9 mouse cellular contexts compared by ENCODE assay signal in genomic region chrX:95738253-95738652, GRCm38 (mm10). TPM values are rescaled to one million over a fixed set of nuclear protein-coding genes. Genes with fewer than 3 reads are reported as not detected.
DNase-seq lines count a peak whose midpoint lies in the region; ATAC-seq and TF ChIP-seq lines count a peak whose summit lies in the region.
"Had no signal": no experiment of that assay in that cellular context is flagged by ENCODE, and none has a peak within 500 bp of the region (broad histone marks: within the 10 kb centered on the region; RNA-seq: fewer than 3 reads in every experiment).

No protein-coding gene starts in this region.

- in situ Hi-C loops in Patski (cut with MboI; ENCODE audit: low pct_unique_long_range_greater_than_20kb): no loop called here

- no peak overlapping the region for H3K27ac ChIP-seq in hindbrain, embryonic 11.5 days (ENCODE audit: low read depth, low read length)
- H3K27ac ChIP-seq in hindbrain, embryonic 10.5 days: no peak overlapping the region
- H3K27ac ChIP-seq in midbrain, postnatal 0 days (ENCODE audit: low read depth, low read length): no peak overlapping the region
- H3K27ac ChIP-seq in midbrain, embryonic 13.5 days: no peak overlapping the region
- H3K27ac ChIP-seq: heart, embryonic 15.5 days; limb, embryonic 13.5 days had no signal

- H3K9ac ChIP-seq in hindbrain, embryonic 11.5 days (ENCODE audit: low read depth, low read length): no peak overlapping the region
- H3K9ac ChIP-seq in midbrain, postnatal 0 days (replicated peaks; ENCODE audit: low read length, poor library complexity, severe bottlenecking): no peak overlapping the region
- H3K9ac ChIP-seq in midbrain, embryonic 13.5 days (replicated peaks): no peak overlapping the region
- H3K9ac ChIP-seq: heart, embryonic 15.5 days; limb, embryonic 13.5 days had no signal

- H3K4me1 ChIP-seq in hindbrain, embryonic 11.5 days (replicated peaks; ENCODE audit: control insufficient read depth, insufficient read depth, low read length): no peaks in the 10 kb centered on the region
- H3K4me1 ChIP-seq in hindbrain, embryonic 10.5 days (replicated peaks): no peaks in the 10 kb centered on the region
- H3K4me1 ChIP-seq in midbrain, postnatal 0 days (ENCODE audit: insufficient read depth, low read length): no peaks in the 10 kb centered on the region
- no peaks in the 10 kb centered on the region for H3K4me1 ChIP-seq in midbrain, embryonic 13.5 days (replicated peaks)
- H3K4me1 ChIP-seq: heart, embryonic 15.5 days; limb, embryonic 13.5 days had no signal

- POLR2A ChIA-PET in Patski (lab: Charles Lee): no interaction called here

- CTCF ChIA-PET in Patski (lab: Charles Lee): interaction anchor here (1.0 to 1.2 kb wide), 3 partner anchors 11 to 283 kb away, joined by 3 to 4 read pairs (median 3); no protein-coding TSS in a partner anchor

- TF ChIP-seq CTCF in midbrain, postnatal 0 days (IDR thresholded peaks at IDR 0.05): peak; percentile 45
- peak; percentile 52 for TF ChIP-seq CTCF in Patski (IDR thresholded peaks at IDR 0.05)

- H3K4me2 ChIP-seq in hindbrain, embryonic 11.5 days (replicated peaks; ENCODE audit: low read depth, low read length): no peak overlapping the region
- H3K4me2 ChIP-seq in midbrain, postnatal 0 days (ENCODE audit: low read depth, low read length, poor library complexity, severe bottlenecking): no peak overlapping the region
- H3K4me2 ChIP-seq in midbrain, embryonic 13.5 days (replicated peaks): no peak overlapping the region
- H3K4me2 ChIP-seq: heart, embryonic 15.5 days; limb, embryonic 13.5 days had no signal

- no peaks in the 10 kb centered on the region for H3K27me3 ChIP-seq in hindbrain, embryonic 11.5 days (ENCODE audit: control insufficient read depth, insufficient read depth, low read length)
- H3K27me3 ChIP-seq in hindbrain, embryonic 10.5 days (ENCODE audit: insufficient read depth, poor library complexity, severe bottlenecking): no peaks in the 10 kb centered on the region
- no peaks in the 10 kb centered on the region for H3K27me3 ChIP-seq in midbrain, postnatal 0 days (ENCODE audit: insufficient read depth, low read length)
- H3K27me3 ChIP-seq in midbrain, embryonic 13.5 days: no peaks in the 10 kb centered on the region
- H3K27me3 ChIP-seq in Patski: peaks cover 11% of the 10 kb centered on the region
- H3K27me3 ChIP-seq: heart, embryonic 15.5 days; limb, embryonic 13.5 days had no signal

- H3K36me3 ChIP-seq in hindbrain, embryonic 11.5 days (ENCODE audit: control insufficient read depth, insufficient read depth, low read length): no peaks in the 10 kb centered on the region
- H3K36me3 ChIP-seq in hindbrain, embryonic 10.5 days: no peaks in the 10 kb centered on the region
- no peaks in the 10 kb centered on the region for H3K36me3 ChIP-seq in midbrain, postnatal 0 days (ENCODE audit: insufficient read depth, low read length)
- H3K36me3 ChIP-seq in midbrain, embryonic 13.5 days: no peaks in the 10 kb centered on the region
- H3K36me3 ChIP-seq: heart, embryonic 15.5 days; limb, embryonic 13.5 days had no signal

- peak; percentile 21 for DNase-seq in hindbrain, embryonic 11.5 days (ENCODE audit: low spot score)
- no peak for DNase-seq in hindbrain, embryonic 10.5 days (ENCODE audit: low spot score)
- DNase-seq in midbrain, postnatal 0 days (ENCODE audit: low spot score): no peak
- no peak for DNase-seq in Patski (ENCODE audit: low read depth, low spot score)
- peak; percentile 32 for DNase-seq in retina, embryonic 14.5 days (ENCODE audit: low spot score)
- no peak for DNase-seq in layer of hippocampus, postnatal 36 days

- no peak overlapping the region for H3K4me3 ChIP-seq in hindbrain, embryonic 11.5 days (ENCODE audit: low read depth, low read length)
- no peak overlapping the region for H3K4me3 ChIP-seq in hindbrain, embryonic 10.5 days
- no peak overlapping the region for H3K4me3 ChIP-seq in midbrain, postnatal 0 days (ENCODE audit: low read depth, low read length)
- H3K4me3 ChIP-seq in midbrain, embryonic 13.5 days (replicated peaks): no peak overlapping the region
- H3K4me3 ChIP-seq: heart, embryonic 15.5 days; limb, embryonic 13.5 days had no signal

- ATAC-seq in hindbrain, embryonic 11.5 days (ENCODE audit: low FRiP score): no peak
- no peak for ATAC-seq in midbrain, postnatal 0 days (ENCODE audit: low FRiP score)
- no peak for ATAC-seq in midbrain, embryonic 13.5 days
- no peak for ATAC-seq in Patski

- no peaks in the 10 kb centered on the region for H3K9me3 ChIP-seq in hindbrain, embryonic 11.5 days (ENCODE audit: control insufficient read depth, low read length)
- peaks cover 4% of the 10 kb centered on the region; the same call in 1 of the 2 replicates for H3K9me3 ChIP-seq in hindbrain, embryonic 10.5 days
- no peaks in the 10 kb centered on the region for H3K9me3 ChIP-seq in midbrain, postnatal 0 days (ENCODE audit: low read length)
- no peaks in the 10 kb centered on the region for H3K9me3 ChIP-seq in midbrain, embryonic 13.5 days
- H3K9me3 ChIP-seq: heart, embryonic 15.5 days; limb, embryonic 13.5 days had no signal

- WGBS in hindbrain, embryonic 11.5 days: 39% methylated on average over 2 of the region's 2 CpGs
- WGBS in hindbrain, embryonic 10.5 days: 33% methylated on average over 2 of the region's 2 CpGs
- 41% methylated on average over 2 of the region's 2 CpGs for WGBS in midbrain, postnatal 0 days
- 34% methylated on average over 2 of the region's 2 CpGs for WGBS in midbrain, embryonic 13.5 days

RNA-seq across cellular contexts. Expression of gene Zc3h12b, which starts 26.8 kb away (rescaled TPM):
- polyA plus RNA-seq in hindbrain, embryonic 11.5 days (2014; fragmentation: Nextera tagmentation; extraction: Ambion mirVana): 2.3 and 5.7 TPM in 2 replicates
- 2.6 and 3.1 TPM in 2 replicates for polyA plus RNA-seq in hindbrain, embryonic 10.5 days (2016; fragmentation: Nextera tagmentation; extraction: Ambion mirVana)
- total RNA-seq in midbrain, postnatal 0 days (2014; rRNA removed): 10.4 and 12.7 TPM in 2 replicates
- 4.0 TPM in 2 replicates for polyA plus RNA-seq in midbrain, postnatal 0 days (2015; fragmentation: Nextera tagmentation; extraction: Ambion mirVana)
- 2.7 TPM in 2 replicates for polyA plus RNA-seq in midbrain, embryonic 13.5 days (2015; fragmentation: Nextera tagmentation; extraction: Ambion mirVana)
- 8.1 TPM for polyA plus RNA-seq in Patski (2021)
- 10 to 100 TPM; 39.6 to 40.8 TPM for total RNA-seq in layer of hippocampus, postnatal 36 days (2021)

Comparison
In these comparisons a context has a peak if more than half of its experiments do, and no peak if none do; other contexts are left out.
1. DNase-seq: peak in hindbrain, embryonic 11.5 days (single experiment) and retina, embryonic 14.5 days (single experiment); none in hindbrain, embryonic 10.5 days (single experiment), midbrain, postnatal 0 days (single experiment), Patski (single experiment) and layer of hippocampus, postnatal 36 days (0 of 2).